Mouse (Mus musculus) bone marrow macrophage, adult 2 months (primary cell): ENCODE measurements around the gene Cd52. TPM values are rescaled to one million over a fixed set of nuclear protein-coding genes. Genes with fewer than 3 reads are reported as not detected.

Experiments
- H3K27ac ChIP-seq: 2 replicates; pipeline ENCODE4 v1.5.1; 2012; ENCODE audit warnings: low read depth, low read length; ENCODE audit not compliant: insufficient read depth
- H3K4me1 ChIP-seq: 2 replicates; pipeline ENCODE4 v1.6.1; 2012; ENCODE audit warnings: low read length; ENCODE audit not compliant: control insufficient read depth, insufficient read depth
- H3K4me3 ChIP-seq: 2 replicates; pipeline ENCODE4 v1.5.1; 2012; ENCODE audit warnings: mild to moderate bottlenecking, low read length, moderate library complexity; ENCODE audit not compliant: insufficient read depth
- CTCF ChIP-seq: IDR thresholded peaks from 2 replicates; pipeline ENCODE4 v1.5.1; 2012; ENCODE audit warnings: low read depth, mild to moderate bottlenecking, low read length, moderate library complexity
- POLR2A ChIP-seq: IDR thresholded peaks from 2 replicates; pipeline ENCODE4 v1.6.1; 2012; ENCODE audit warnings: mild to moderate bottlenecking, low read depth, low read length, borderline replicate concordance
- polyA plus RNA-seq: library from polyadenylated mRNA; stranded (reverse); fragments of >200 nt; gene quantifications from 2 replicates; pipeline ENCODE4 v1.2.4, GENCODE M21; 2012; ENCODE audit not compliant: missing spikeins, insufficient read depth, insufficient read length

Gene Cd52
- polyA plus RNA-seq, 1 experiment = 1,130 TPM

- peak overlapping the region; percentile 80 for H3K27ac ChIP-seq
- H3K4me3 ChIP-seq = peak overlapping the region; percentile 70
- H3K4me1 ChIP-seq = peaks cover 53% of the 10 kb centered on the region
- TF ChIP-seq CTCF = no peak
- no peak for TF ChIP-seq POLR2A
These were observed 32.2 kb upstream of the Cd52 start for GRCm38 (mm10) chr4:134127121-134127455.

GRCm38 (mm10) chr4:134126300-134127120 lies 31.6 kb upstream of the Cd52 start:
- peak overlapping the region; percentile 80 for H3K27ac ChIP-seq
- H3K4me1 ChIP-seq = peaks cover 49% of the 10 kb centered on the region
- H3K4me3 ChIP-seq = peak overlapping the region; percentile 70
- TF ChIP-seq CTCF (no peak), POLR2A (0 out of 2 replicates have a peak, but pooled peaks have one; percentile 7)

- TF ChIP-seq CTCF (no peak), POLR2A (no peak)
- Histone ChIP-seq H3K27ac (peak overlapping the region; percentile 80), H3K4me3 (no peak overlapping the region), H3K4me1 (peaks cover 48% of the 10 kb centered on the region)
These were observed 30.6 kb upstream of the Cd52 start for GRCm38 (mm10) chr4:134125383-134126060.

GRCm38 (mm10) chr4:134123680-134124551 lies 29.0 kb upstream of the Cd52 start:
- H3K27ac ChIP-seq = peak overlapping the region; percentile 43

DNA sequence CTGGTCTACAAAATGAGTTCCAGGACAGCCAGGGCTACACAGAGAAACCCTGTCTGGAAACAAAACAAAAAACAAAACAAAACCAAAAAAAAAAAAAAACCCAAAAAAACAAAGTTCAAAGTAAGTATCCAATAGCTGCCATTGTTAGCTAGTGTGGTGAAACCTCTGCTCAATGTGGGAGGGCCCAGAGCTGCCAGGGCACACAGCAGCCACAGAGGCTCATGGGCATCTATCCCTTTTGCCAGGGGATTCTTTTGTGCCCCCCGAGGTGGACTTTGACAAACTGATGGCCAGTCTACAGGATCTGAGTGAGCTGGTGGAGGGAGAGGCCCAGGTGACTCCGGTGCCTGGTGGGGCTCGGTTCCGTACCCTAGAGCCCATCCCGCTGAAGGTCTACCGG lies 28.3 kb upstream of the Cd52 start:
- TF ChIP-seq CTCF (no peak), POLR2A (no peak)
- Histone ChIP-seq H3K27ac (no peak overlapping the region), H3K4me1 (peaks cover 57% of the 10 kb centered on the region)

More at GRCm38 (mm10) chr4:134123680-134124551, 29.0 kb upstream of the Cd52 start:
- Histone ChIP-seq H3K4me3 (peak overlapping the region; percentile 18), H3K4me1 (peaks cover 52% of the 10 kb centered on the region)
- TF ChIP-seq CTCF = peak; percentile 81
- no peak for TF ChIP-seq POLR2A

DNA sequence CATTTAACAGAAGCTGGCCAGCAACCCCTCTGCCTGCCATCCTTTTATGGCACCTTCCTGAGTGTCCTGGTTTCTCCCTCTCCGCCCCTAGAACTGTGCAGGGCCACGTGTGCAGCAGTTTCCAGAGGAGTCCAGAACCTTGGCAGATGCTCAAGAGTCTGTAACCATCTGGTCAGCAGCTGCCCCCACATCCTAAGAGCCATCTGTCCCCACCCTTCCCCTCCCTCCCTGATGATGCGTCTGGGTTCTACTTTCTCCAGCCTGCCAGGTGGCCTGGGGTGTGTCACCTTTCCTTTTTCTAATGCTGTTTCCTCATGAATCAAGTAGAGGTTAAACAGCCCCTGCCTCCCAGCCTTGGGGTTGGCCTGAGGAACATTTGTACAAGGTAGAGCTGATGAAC lies 27.4 kb upstream of the Cd52 start:
- Histone ChIP-seq H3K27ac (no peak overlapping the region), H3K4me1 (peaks cover 66% of the 10 kb centered on the region), H3K4me3 (no peak overlapping the region)
- no peak for TF ChIP-seq CTCF
- no peak for TF ChIP-seq POLR2A

More for the DNA sequence above, 28.3 kb upstream of the Cd52 start:
- no peak overlapping the region for H3K4me3 ChIP-seq

- Histone ChIP-seq H3K4me3 (no peak overlapping the region), H3K4me1 (peaks cover 70% of the 10 kb centered on the region), H3K27ac (no peak overlapping the region)
- TF ChIP-seq POLR2A = no peak
- TF ChIP-seq CTCF = no peak
These were observed 26.7 kb upstream of the Cd52 start for GRCm38 (mm10) chr4:134121571-134121970.

DNA sequence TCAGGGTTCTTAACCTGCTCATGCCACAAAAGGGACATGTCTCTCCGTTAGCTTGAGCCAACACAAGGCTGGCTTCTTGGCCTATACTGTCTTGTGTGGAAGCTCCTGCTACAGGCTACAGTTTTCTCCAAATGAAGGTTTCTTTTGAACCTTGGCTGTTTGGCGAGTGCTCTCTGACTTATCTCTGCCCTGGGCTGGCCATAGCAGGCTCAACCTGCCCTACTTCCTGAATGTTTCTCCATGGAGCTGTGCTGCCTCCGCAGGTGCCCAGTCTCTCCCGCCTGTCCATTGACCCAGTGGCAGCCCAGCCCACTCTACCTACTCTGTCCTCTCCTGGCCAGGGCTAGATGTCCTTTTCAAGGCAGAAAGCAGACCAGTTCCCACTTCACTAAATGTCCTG lies 26.0 kb upstream of the Cd52 start:
- TF ChIP-seq POLR2A (no peak), CTCF (no peak)
- Histone ChIP-seq H3K27ac (no peak overlapping the region), H3K4me3 (no peak overlapping the region), H3K4me1 (peaks cover 67% of the 10 kb centered on the region)

DNA sequence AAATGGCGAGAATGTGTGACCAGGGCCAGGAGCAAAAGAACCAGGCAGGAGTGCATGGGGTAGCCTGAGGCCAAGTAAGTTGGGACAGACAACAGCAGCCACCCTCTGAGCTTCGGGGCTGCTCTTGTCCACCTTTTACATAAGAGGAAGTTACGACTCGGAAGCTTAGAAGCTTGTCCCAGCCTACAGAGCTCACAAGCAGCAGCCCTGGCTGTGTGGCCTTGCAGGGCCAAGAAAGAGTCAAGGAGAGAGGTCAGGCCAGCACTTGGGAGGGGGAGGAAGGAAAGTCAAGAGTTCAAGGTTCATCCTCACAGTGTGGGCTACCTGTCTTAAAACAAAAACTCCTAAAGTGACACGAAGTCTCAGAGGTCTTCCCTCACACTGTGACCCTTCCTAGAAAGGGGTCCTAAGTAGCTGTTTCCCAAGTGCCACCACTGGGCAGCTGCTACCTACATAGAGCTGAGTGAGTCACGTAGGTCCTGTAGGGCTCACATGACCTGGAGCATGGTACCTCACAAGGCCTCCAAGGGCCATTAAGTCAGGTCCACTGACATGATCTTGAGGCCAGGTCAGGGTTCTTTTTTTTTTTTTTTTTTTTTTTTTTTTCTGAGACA lies 25.4 kb upstream of the Cd52 start:
- TF ChIP-seq CTCF (no peak), POLR2A (no peak)

More for the DNA sequence above, 25.4 kb upstream of the Cd52 start:
- peaks cover 61% of the 10 kb centered on the region for H3K4me1 ChIP-seq
- no peak overlapping the region for H3K4me3 ChIP-seq
- H3K27ac ChIP-seq = peak overlapping the region; percentile 52
